Mouse (Mus musculus) neural tube, embryonic 14.5 days (tissue): ENCODE results near the gene Lyz2. TPM values are rescaled to one million over a fixed set of nuclear protein-coding genes. Genes with fewer than 3 reads are reported as not detected.
"Not testable (repeated sequence)": the region's sequence is repeated elsewhere in the genome, so short reads cannot be mapped to it uniquely, and the experiment has no call there.

Experiments
- ATAC-seq: fragments of 200-750 bp; cut with Nextera tagmentation; 2 replicates; pipeline ENCODE4 v1.8.0; 2017; ENCODE audit warnings: low read depth, mild to moderate bottlenecking, moderate TSS enrichment, moderate library complexity
- H3K27ac ChIP-seq: fragments of 300-500 bp; sonication (generic); 2 replicates; pipeline ENCODE4 v1.5.1; 2014; ENCODE audit warnings: low read depth, mild to moderate bottlenecking, control low read depth, low read length, moderate library complexity, mixed read lengths
- H3K27me3 ChIP-seq: fragments of 300-500 bp; sonication (generic); 2 replicates; pipeline ENCODE4 v1.6.1; 2014; ENCODE audit warnings: low read length; ENCODE audit not compliant: control insufficient read depth, insufficient read depth
- H3K36me3 ChIP-seq: fragments of 300-500 bp; sonication (generic); 2 replicates; pipeline ENCODE4 v1.6.1; 2014; ENCODE audit warnings: low read length, mixed read lengths; ENCODE audit not compliant: control insufficient read depth, insufficient read depth
- H3K4me1 ChIP-seq: fragments of 300-500 bp; sonication (generic); 2 replicates; pipeline ENCODE4 v1.6.1; 2014; ENCODE audit warnings: low read length; ENCODE audit not compliant: control insufficient read depth, insufficient read depth
- H3K4me2 ChIP-seq: fragments of 300-500 bp; sonication (generic); 2 replicates; pipeline ENCODE4 v1.6.1; 2014; ENCODE audit warnings: mild to moderate bottlenecking, low read depth, low read length, control low read depth
- H3K4me3 ChIP-seq: fragments of 300-500 bp; sonication (generic); 2 replicates; pipeline ENCODE4 v1.5.1; 2014; ENCODE audit warnings: low read depth, low read length, control low read depth, mixed read lengths
- H3K9ac ChIP-seq: fragments of 300-500 bp; sonication (generic); replicated peaks from 2 replicates; pipeline ENCODE4 v1.6.1; 2014; ENCODE audit warnings: low read depth, mild to moderate bottlenecking, control low read depth, low read length, mixed read lengths
- H3K9me3 ChIP-seq: fragments of 300-500 bp; sonication (generic); 2 replicates; pipeline ENCODE4 v1.6.1; 2016; ENCODE audit warnings: low read length; ENCODE audit not compliant: control insufficient read depth
- WGBS: fragments of 180-500 bp; shearing (Covaris S2); extraction: QIAGEN DNeasy Blood & Tissue Kit; methylation state at CpG from one replicate; pipeline ENCODE4 v1.1.7; 2014; 5-methylcytosine and 5-hydroxymethylcytosine counted together
- polyA plus RNA-seq: library from polyadenylated mRNA; unstranded; fragments of >200 nt; fragmentation: Nextera tagmentation; extraction: Ambion mirVana; gene quantifications from 2 replicates; pipeline ENCODE4 v1.2.1, GENCODE M21; 2014

The Lyz2 gene
- polyA plus RNA-seq, 1 experiment from 2014 or later, result 10.3 TPM

DNA sequence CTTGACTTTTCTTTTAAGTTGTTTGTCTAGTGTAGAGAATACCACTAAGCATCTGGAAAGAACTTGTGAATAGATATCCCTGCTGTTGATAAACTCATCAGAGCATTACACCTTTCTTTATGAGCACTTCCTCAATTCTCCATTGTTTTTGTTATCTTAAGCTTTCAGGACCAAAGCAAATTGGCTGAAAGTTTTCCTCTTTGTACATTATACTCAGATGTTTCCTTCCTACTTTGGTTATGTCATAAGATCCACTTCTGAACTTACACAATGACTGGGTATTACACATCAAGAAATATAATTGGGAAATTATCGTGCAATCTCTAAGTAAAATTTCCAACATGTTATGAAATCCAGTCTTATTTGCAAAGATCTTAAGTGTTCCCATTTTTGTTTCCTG, 19.6 kb upstream of the Lyz2 start:
- Histone ChIP-seq H3K27ac (no peak overlapping the region), H3K4me2 (no peak overlapping the region), H3K27me3 (no peaks in the 10 kb centered on the region), H3K9ac (no peak overlapping the region), H3K36me3 (no peaks in the 10 kb centered on the region), H3K4me1 (no peaks in the 10 kb centered on the region), H3K9me3 (no peaks in the 10 kb centered on the region), H3K4me3 (no peak overlapping the region)
- no peak for ATAC-seq
- 95% methylated on average over 1 of the region's 1 CpGs for WGBS

DNA sequence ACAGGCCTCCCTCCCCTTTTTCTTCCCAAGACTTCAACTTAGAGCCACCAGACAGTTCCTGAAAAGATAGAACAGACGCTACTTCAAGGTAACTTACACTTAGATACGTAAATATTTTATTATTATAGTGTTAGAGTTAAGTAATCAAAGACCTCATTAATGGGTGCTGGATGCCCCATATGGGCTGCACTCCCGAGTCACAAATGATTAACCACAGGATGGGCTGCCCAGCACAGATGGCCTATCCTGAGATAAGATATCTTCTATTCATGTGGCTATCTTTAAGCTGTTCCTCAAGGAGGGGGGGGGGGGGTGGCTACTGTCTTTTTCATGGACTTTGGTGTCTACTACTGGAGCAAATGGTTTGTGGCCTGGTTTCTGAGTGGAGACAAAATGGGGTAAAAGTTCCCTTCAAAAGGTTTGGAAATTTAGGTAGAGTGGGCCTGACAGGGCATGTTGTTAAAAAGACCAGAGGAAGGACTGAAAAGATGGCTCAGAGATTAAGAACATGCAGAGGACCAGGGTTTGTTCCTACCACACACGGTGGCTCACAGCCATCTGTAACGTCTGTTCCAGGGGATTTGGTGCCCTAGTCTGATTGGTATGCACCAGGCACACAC, 17.9 kb upstream of the Lyz2 start:
- 82% methylated on average over 5 of the region's 5 CpGs for WGBS
- ATAC-seq, result no peak
- no peaks in the 10 kb centered on the region for H3K9me3 ChIP-seq

GRCm38 (mm10) chr10:117299106-117299505, 17.0 kb upstream of the Lyz2 start:
- no peaks in the 10 kb centered on the region for H3K9me3 ChIP-seq
- no peaks in the 10 kb centered on the region for H3K4me1 ChIP-seq
- H3K27ac ChIP-seq, result no peak overlapping the region
- H3K36me3 ChIP-seq, result no peaks in the 10 kb centered on the region
- no peak overlapping the region for H3K4me3 ChIP-seq
- no peak overlapping the region for H3K9ac ChIP-seq
- ATAC-seq, result no peak
- WGBS, result 75% methylated on average over 4 of the region's 4 CpGs
- H3K4me2 ChIP-seq, result no peak overlapping the region
- H3K27me3 ChIP-seq, result no peaks in the 10 kb centered on the region

More for the DNA sequence above, 17.9 kb upstream of the Lyz2 start:
- H3K27me3 ChIP-seq, result no peaks in the 10 kb centered on the region
- H3K4me3 ChIP-seq, result no peak overlapping the region
- no peaks in the 10 kb centered on the region for H3K36me3 ChIP-seq
- H3K4me2 ChIP-seq, result no peak overlapping the region
- no peak overlapping the region for H3K9ac ChIP-seq
- no peak overlapping the region for H3K27ac ChIP-seq
- no peaks in the 10 kb centered on the region for H3K4me1 ChIP-seq

DNA sequence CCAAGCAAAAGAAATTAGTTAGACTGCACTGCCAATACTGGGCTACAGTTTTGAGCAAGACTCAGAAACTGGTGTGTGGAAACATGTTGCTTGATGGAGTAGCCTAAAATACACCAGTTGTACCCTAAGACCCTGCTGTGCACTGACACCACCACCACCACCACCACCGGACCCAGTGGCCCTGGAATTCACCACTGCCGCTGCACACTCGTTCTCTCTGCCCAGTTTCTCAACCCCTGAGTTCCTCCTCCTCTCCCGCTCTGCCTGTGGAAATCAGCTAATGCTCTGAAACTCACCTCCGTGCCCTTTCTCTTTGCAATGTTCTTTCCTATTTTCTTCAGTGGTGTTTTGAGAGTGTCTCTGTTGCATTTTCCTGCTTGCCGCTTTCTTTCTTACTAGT, 16.2 kb upstream of the Lyz2 start:
- no peak for ATAC-seq
- Histone ChIP-seq H3K9me3 (no peaks in the 10 kb centered on the region), H3K4me1 (no peaks in the 10 kb centered on the region), H3K27me3 (no peaks in the 10 kb centered on the region), H3K4me2 (no peak overlapping the region), H3K9ac (no peak overlapping the region), H3K4me3 (no peak overlapping the region), H3K36me3 (no peaks in the 10 kb centered on the region), H3K27ac (no peak overlapping the region)
- WGBS, result 87% methylated on average over 6 of the region's 6 CpGs

- H3K9ac ChIP-seq, result no peak within 1 kb of the TSS
- no peak within 1 kb of the TSS for H3K27ac ChIP-seq
- 83% methylated on average over 5 of the region's 5 CpGs for WGBS
- no peak within 1 kb of the TSS for H3K4me3 ChIP-seq
- no peaks in the 10 kb centered on the region for H3K36me3 ChIP-seq
- H3K27me3 ChIP-seq, result no peaks in the 10 kb centered on the region
- no peaks in the 10 kb centered on the region for H3K9me3 ChIP-seq
- H3K4me1 ChIP-seq, result no peaks in the 10 kb centered on the region
- H3K4me2 ChIP-seq, result no peak within 1 kb of the TSS
- no peak for ATAC-seq
These were observed 10.6 kb upstream of the Lyz2 start, which contains the start of gene Lyz1 for GRCm38 (mm10) chr10:117292671-117293070. TSS of gene Lyz1 (minus strand) at chr10:117292868.

- WGBS, result 82% methylated on average over 6 of the region's 6 CpGs
- not testable (repeated sequence) for H3K9ac ChIP-seq, H3K4me3 ChIP-seq, H3K4me1 ChIP-seq, H3K4me2 ChIP-seq, H3K36me3 ChIP-seq, ATAC-seq, H3K27me3 ChIP-seq, H3K27ac ChIP-seq, H3K9me3 ChIP-seq
These were observed 8.8 kb upstream of the Lyz2 start for GRCm38 (mm10) chr10:117290936-117291335.

DNA sequence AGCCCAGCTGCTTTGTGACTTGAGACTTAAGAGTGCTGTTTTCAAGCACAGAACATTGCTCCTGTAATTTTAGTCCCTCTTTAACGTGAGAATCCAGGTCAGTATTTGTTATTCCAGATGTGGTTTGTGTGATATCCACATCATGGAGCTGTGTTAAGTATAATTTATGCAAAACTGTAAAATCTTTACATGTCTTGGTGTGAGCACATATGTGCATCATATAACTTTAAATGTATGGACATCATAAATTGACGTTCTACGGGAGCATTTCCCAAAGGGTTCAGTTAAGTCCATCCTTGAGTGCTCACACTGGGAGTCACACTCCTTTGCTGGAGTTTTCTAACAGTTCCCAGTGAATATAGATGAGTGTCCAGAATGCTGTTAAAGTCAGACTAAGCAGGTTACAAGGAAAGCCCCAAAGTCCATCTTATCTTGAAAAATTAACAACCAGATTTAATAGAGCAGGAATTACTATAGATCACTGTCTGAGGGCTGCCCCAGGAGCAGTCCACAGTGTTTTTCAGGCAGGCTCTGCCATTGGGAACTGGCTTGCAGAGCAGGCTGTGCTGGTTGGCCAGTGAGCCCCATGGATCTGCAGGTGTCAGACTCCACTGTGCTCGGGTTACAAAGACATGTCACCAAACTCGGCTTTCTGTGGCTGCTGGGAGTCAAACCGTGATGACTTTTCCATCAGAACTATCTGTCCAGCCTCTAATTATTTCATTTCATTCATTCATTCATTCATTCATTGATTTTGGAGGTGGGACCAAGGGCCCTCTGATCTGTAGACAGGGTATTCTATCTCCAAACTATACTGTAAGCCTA, 8.1 kb upstream of the Lyz2 start:
- Histone ChIP-seq H3K4me3 (no peak overlapping the region), H3K27ac (no peak overlapping the region), H3K4me2 (no peak overlapping the region), H3K4me1 (no peaks in the 10 kb centered on the region), H3K27me3 (no peaks in the 10 kb centered on the region), H3K9ac (no peak overlapping the region), H3K9me3 (no peaks in the 10 kb centered on the region), H3K36me3 (no peaks in the 10 kb centered on the region)
- WGBS, result 49% methylated on average over 6 of the region's 6 CpGs
- no peak for ATAC-seq

DNA sequence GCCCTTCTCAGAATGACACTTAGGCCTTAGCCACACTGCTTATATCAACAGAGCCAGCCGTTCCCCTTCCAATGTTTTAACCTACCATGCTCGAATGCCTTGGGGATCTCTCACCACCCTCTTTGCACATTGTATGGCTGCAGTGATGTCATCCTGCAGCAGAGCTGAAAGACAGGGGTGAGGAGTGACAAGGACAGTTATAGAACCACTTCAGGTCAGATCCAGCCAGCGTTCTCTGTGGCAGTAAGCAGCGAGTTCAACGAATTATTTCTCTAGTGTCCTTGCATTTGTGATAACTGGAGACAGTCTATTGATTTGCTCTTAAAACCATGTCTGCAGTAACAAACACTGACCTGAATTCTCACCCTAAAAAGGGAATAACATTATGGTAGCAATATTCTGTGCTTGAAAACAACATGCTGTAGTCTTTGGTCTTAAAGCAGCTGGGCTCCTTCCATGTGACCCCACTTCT, 6.9 kb upstream of the Lyz2 start:
- not testable (repeated sequence) for H3K27ac ChIP-seq, H3K36me3 ChIP-seq, H3K4me2 ChIP-seq, H3K4me1 ChIP-seq, H3K27me3 ChIP-seq, H3K9me3 ChIP-seq, H3K9ac ChIP-seq, H3K4me3 ChIP-seq, ATAC-seq
- WGBS, result 81% methylated on average over 5 of the region's 5 CpGs
